Mouse (Mus musculus) heart, adult 11 months (tissue): Measurements from ENCODE around the gene Gdf9.

Source experiments
- DNase-seq: peaks from one replicate; pipeline ENCODE4 v3.0.0; 2022

Gene Gdf9

GRCm38 (mm10) chr11:53479171-53479782, 48.5 kb downstream of the Gdf9 start:
- DNase-seq = no peak

- no peak for DNase-seq
These were observed 49.0 kb downstream of the Gdf9 start, which contains the start of the genes Gm9945 and Sowaha for GRCm38 (mm10) chr11:53479783-53480301. Gm9945 (plus strand) TSS chr11:53480166. Sowaha (minus strand) TSS chr11:53480274.

GRCm38 (mm10) chr11:53481088-53481730, 50.4 kb downstream of the Gdf9 start:
- DNase-seq = no peak

- no peak for DNase-seq
These were observed 52.5 kb downstream of the Gdf9 start for GRCm38 (mm10) chr11:53483159-53483891.

GRCm38 (mm10) chr11:53485719-53486118, 54.9 kb downstream of the Gdf9 start:
- no peak for DNase-seq

GRCm38 (mm10) chr11:53486351-53486750, 55.5 kb downstream of the Gdf9 start:
- no peak for DNase-seq

- DNase-seq = no peak
These were observed 56.2 kb downstream of the Gdf9 start for GRCm38 (mm10) chr11:53486822-53487594.
